Mouse (Mus musculus) lung, postnatal 0 days (tissue): ENCODE measurements at regions not wholly inside any gene's neighbourhood (a gene's known extent, or its start where the extent isn't known, plus 50 kb on each side); places are given as distances from the start of the nearest gene placed in this dataset.

ENCODE experiments used
- ATAC-seq: fragments of 200-750 bp; cut with Nextera tagmentation; 2 replicates; pipeline ENCODE4 v1.8.0; 2017; ENCODE audit warnings: moderate library complexity
- DNase-seq: peaks from one replicate; pipeline ENCODE4 v3.0.0-alpha.2; 2016; ENCODE audit warnings: low spot score
- H3K27ac ChIP-seq: fragments of 300-500 bp; sonication (generic); 2 replicates; pipeline ENCODE4 v1.5.1; 2014; ENCODE audit warnings: antibody characterized with exemption, mild to moderate bottlenecking, low read length, mixed read lengths
- H3K27me3 ChIP-seq: fragments of 300-500 bp; sonication (generic); replicated peaks from 2 replicates; pipeline ENCODE4 v1.6.1; 2014; ENCODE audit warnings: low read length, mixed read lengths; ENCODE audit not compliant: insufficient read depth
- H3K36me3 ChIP-seq: fragments of 300-500 bp; sonication (generic); 2 replicates; pipeline ENCODE4 v1.6.1; 2014; ENCODE audit warnings: low read length, mixed read lengths; ENCODE audit not compliant: insufficient read depth
- H3K4me1 ChIP-seq: fragments of 300-500 bp; sonication (generic); 2 replicates; pipeline ENCODE4 v1.6.1; 2014; ENCODE audit warnings: antibody characterized with exemption, low read depth, low read length, mixed read lengths; ENCODE audit not compliant: insufficient read depth
- H3K4me2 ChIP-seq: fragments of 300-500 bp; sonication (generic); replicated peaks from 2 replicates; pipeline ENCODE4 v1.6.1; 2014; ENCODE audit warnings: low read depth, mild to moderate bottlenecking, low read length, moderate library complexity, mixed read lengths
- H3K4me3 ChIP-seq: fragments of 300-500 bp; sonication (generic); 2 replicates; pipeline ENCODE4 v1.5.1; 2014; ENCODE audit warnings: low read depth, low read length
- H3K9ac ChIP-seq: fragments of 300-500 bp; sonication (generic); replicated peaks from 2 replicates; pipeline ENCODE4 v1.6.1; 2014; ENCODE audit warnings: low read depth, mild to moderate bottlenecking
- H3K9me3 ChIP-seq: fragments of 300-500 bp; sonication (generic); 2 replicates; pipeline ENCODE4 v1.6.1; 2016; ENCODE audit warnings: low read length, mixed read lengths
- CTCF ChIP-seq: IDR thresholded peaks from 2 replicates; pipeline ENCODE4 v1.5.1; 2016; ENCODE audit warnings: antibody characterized with exemption, mild to moderate bottlenecking
- EP300 ChIP-seq: IDR thresholded peaks from 2 replicates; pipeline ENCODE4 v1.6.1; 2016; ENCODE audit warnings: antibody characterized with exemption, mild to moderate bottlenecking, control low read depth
- WGBS: fragments of 180-500 bp; shearing (Covaris S2); extraction: QIAGEN DNeasy Blood & Tissue Kit; methylation state at CpG from one replicate; pipeline ENCODE4 v1.1.7; 2014; 5-methylcytosine and 5-hydroxymethylcytosine counted together

- H3K4me3 ChIP-seq: no peak overlapping the region
- no peak for ATAC-seq
- DNase-seq: no peak
- no peaks in the 10 kb centered on the region for H3K9me3 ChIP-seq
- TF ChIP-seq EP300: no peak
- TF ChIP-seq CTCF: no peak
- H3K36me3 ChIP-seq: no peaks in the 10 kb centered on the region
- H3K27me3 ChIP-seq: no peaks in the 10 kb centered on the region
- 62% methylated on average over 5 of the region's 5 CpGs for WGBS
- no peak overlapping the region for H3K9ac ChIP-seq
- H3K27ac ChIP-seq: no peak overlapping the region
- H3K4me1 ChIP-seq: no peaks in the 10 kb centered on the region
- H3K4me2 ChIP-seq: no peak overlapping the region
These were observed 151.6 kb upstream of the Adamts9 start for GRCm38 (mm10) chr6:93094730-93095360.

- Histone ChIP-seq H3K9me3 (no peaks in the 10 kb centered on the region), H3K4me2 (no peak overlapping the region), H3K4me3 (no peak overlapping the region), H3K9ac (no peak overlapping the region), H3K36me3 (no peaks in the 10 kb centered on the region), H3K4me1 (no peaks in the 10 kb centered on the region), H3K27me3 (no peaks in the 10 kb centered on the region), H3K27ac (no peak overlapping the region)
- no peak for DNase-seq
- ATAC-seq: no peak
- WGBS: 79% methylated on average over 2 of the region's 2 CpGs
- TF ChIP-seq CTCF (no peak), EP300 (no peak)
These were observed 150.5 kb upstream of the Adamts9 start for GRCm38 (mm10) chr6:93093770-93094169.

GRCm38 (mm10) chr6:93087329-93087728, 144.0 kb upstream of the Adamts9 start:
- no peak for TF ChIP-seq CTCF
- TF ChIP-seq EP300: no peak
- Histone ChIP-seq H3K4me3 (no peak overlapping the region), H3K36me3 (no peaks in the 10 kb centered on the region), H3K27ac (no peak overlapping the region), H3K9ac (no peak overlapping the region), H3K4me1 (no peaks in the 10 kb centered on the region), H3K9me3 (no peaks in the 10 kb centered on the region), H3K27me3 (no peaks in the 10 kb centered on the region), H3K4me2 (no peak overlapping the region)
- ATAC-seq (no peak), DNase-seq (no peak)
- WGBS: 75% methylated on average over 2 of the region's 2 CpGs

- TF ChIP-seq CTCF (no peak), EP300 (no peak)
- WGBS: 78% methylated on average over 1 of the region's 1 CpGs
These were observed 141.0 kb upstream of the Adamts9 start for GRCm38 (mm10) chr6:93084286-93084685.

GRCm38 (mm10) chr6:93083716-93084115, 140.4 kb upstream of the Adamts9 start:
- 65% methylated on average over 6 of the region's 6 CpGs for WGBS
- TF ChIP-seq CTCF (no peak), EP300 (no peak)
- ATAC-seq: no peak

More at GRCm38 (mm10) chr6:93084286-93084685, 141.0 kb upstream of the Adamts9 start:
- Histone ChIP-seq H3K9me3 (no peaks in the 10 kb centered on the region), H3K4me2 (no peak overlapping the region), H3K27me3 (no peaks in the 10 kb centered on the region), H3K4me3 (no peak overlapping the region), H3K36me3 (no peaks in the 10 kb centered on the region), H3K9ac (no peak overlapping the region), H3K4me1 (no peaks in the 10 kb centered on the region), H3K27ac (no peak overlapping the region)
- DNase-seq (no peak), ATAC-seq (no peak)

DNA sequence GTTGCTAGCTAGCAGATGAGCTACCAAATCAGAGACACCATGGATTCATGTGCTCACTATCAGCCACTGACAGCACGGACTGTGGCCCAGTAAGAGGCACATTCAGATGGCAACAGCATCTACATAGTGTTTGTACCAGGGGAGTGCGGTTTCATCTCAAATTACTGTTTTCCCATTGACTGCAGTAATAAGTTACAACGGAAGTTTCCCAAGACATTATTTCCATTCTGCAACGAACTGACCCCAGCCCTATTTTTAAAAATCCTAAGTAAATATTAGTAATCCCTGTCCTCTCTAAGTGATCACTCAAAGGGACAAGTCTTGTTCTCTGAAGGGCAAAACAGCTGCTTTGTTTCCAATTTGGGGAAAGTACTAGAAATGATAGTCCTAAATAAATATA, 138.9 kb upstream of the Adamts9 start:
- Histone ChIP-seq H3K4me3 (no peak overlapping the region), H3K27ac (no peak overlapping the region), H3K9ac (no peak overlapping the region), H3K36me3 (no peaks in the 10 kb centered on the region), H3K9me3 (no peaks in the 10 kb centered on the region), H3K4me2 (no peak overlapping the region), H3K27me3 (no peaks in the 10 kb centered on the region), H3K4me1 (no peaks in the 10 kb centered on the region)
- 37% methylated on average over 4 of the region's 4 CpGs for WGBS
- no peak for TF ChIP-seq CTCF
- no peak; the same call in 1 of the 2 replicates for TF ChIP-seq EP300
- no peak for ATAC-seq
- peak; percentile 63 for DNase-seq

More at GRCm38 (mm10) chr6:93083716-93084115, 140.4 kb upstream of the Adamts9 start:
- H3K4me1 ChIP-seq: no peaks in the 10 kb centered on the region
- no peak overlapping the region for H3K4me2 ChIP-seq
- DNase-seq: peak; percentile 49
- H3K4me3 ChIP-seq: no peak overlapping the region
- H3K9me3 ChIP-seq: no peaks in the 10 kb centered on the region
- H3K27me3 ChIP-seq: no peaks in the 10 kb centered on the region
- no peak overlapping the region for H3K27ac ChIP-seq
- H3K9ac ChIP-seq: no peak overlapping the region
- no peaks in the 10 kb centered on the region for H3K36me3 ChIP-seq

GRCm38 (mm10) chr6:93076681-93077080, 133.4 kb upstream of the Adamts9 start:
- no peak overlapping the region for H3K27ac ChIP-seq
- no peak overlapping the region for H3K4me3 ChIP-seq
- WGBS: 67% methylated on average over 1 of the region's 1 CpGs
- no peaks in the 10 kb centered on the region for H3K9me3 ChIP-seq
- no peaks in the 10 kb centered on the region for H3K4me1 ChIP-seq
- peak; percentile 61 for DNase-seq
- no peaks in the 10 kb centered on the region for H3K36me3 ChIP-seq
- H3K4me2 ChIP-seq: no peak overlapping the region
- H3K9ac ChIP-seq: no peak overlapping the region
- peak; percentile 38 for ATAC-seq
- no peak for TF ChIP-seq EP300
- TF ChIP-seq CTCF: no peak
- no peaks in the 10 kb centered on the region for H3K27me3 ChIP-seq
